Mouse (Mus musculus) liver, embryonic 12.5 days (tissue): ENCODE data around the gene Kcng4. TPM values are rescaled to one million over a fixed set of nuclear protein-coding genes. Genes with fewer than 3 reads are reported as not detected.

Experiments
- ATAC-seq: fragments of 200-750 bp; cut with Nextera tagmentation; 2 replicates; pipeline ENCODE4 v1.8.0; 2017; ENCODE audit warnings: moderate number of reproducible peaks, mild to moderate bottlenecking, moderate library complexity
- H3K27ac ChIP-seq: fragments of 300-500 bp; sonication (generic); 2 replicates; pipeline ENCODE4 v1.5.1; 2016; ENCODE audit warnings: mild to moderate bottlenecking
- H3K27me3 ChIP-seq: fragments of 300-500 bp; sonication (generic); replicated peaks from 2 replicates; pipeline ENCODE4 v1.6.1; 2016; ENCODE audit warnings: mild to moderate bottlenecking, moderate library complexity
- H3K36me3 ChIP-seq: fragments of 300-500 bp; sonication (generic); 2 replicates; pipeline ENCODE4 v1.6.1; 2016; ENCODE audit warnings: mild to moderate bottlenecking, moderate library complexity
- H3K4me1 ChIP-seq: fragments of 300-500 bp; sonication (generic); 2 replicates; pipeline ENCODE4 v1.6.1; 2016
- H3K4me2 ChIP-seq: fragments of 300-500 bp; sonication (generic); 2 replicates; pipeline ENCODE4 v1.6.1; 2016; ENCODE audit warnings: mild to moderate bottlenecking, moderate library complexity
- H3K4me3 ChIP-seq: fragments of 300-500 bp; sonication (generic); 2 replicates; pipeline ENCODE4 v1.5.1; 2016; ENCODE audit warnings: mild to moderate bottlenecking, moderate library complexity
- H3K9ac ChIP-seq: fragments of 300-500 bp; sonication (generic); 2 replicates; pipeline ENCODE4 v1.6.1; 2016; ENCODE audit warnings: mild to moderate bottlenecking, moderate library complexity
- H3K9me3 ChIP-seq: fragments of 300-500 bp; sonication (generic); replicated peaks from 2 replicates; pipeline ENCODE4 v1.6.1; 2016; ENCODE audit warnings: mild to moderate bottlenecking, moderate library complexity
- WGBS: fragments of 180-500 bp; shearing (Covaris S2); methylation state at CpG from one replicate; pipeline ENCODE4 v1.1.7; 2016; ENCODE audit not compliant: insufficient replicate concordance; 5-methylcytosine and 5-hydroxymethylcytosine counted together
- polyA plus RNA-seq: library from polyadenylated mRNA; unstranded; fragments of >200 nt; fragmentation: Nextera tagmentation; extraction: Ambion mirVana; gene quantifications from 2 replicates; pipeline ENCODE4 v1.2.1, GENCODE M21; 2016

Kcng4 gene
- polyA plus RNA-seq, 1 experiment from 2014 or later: not detected

DNA sequence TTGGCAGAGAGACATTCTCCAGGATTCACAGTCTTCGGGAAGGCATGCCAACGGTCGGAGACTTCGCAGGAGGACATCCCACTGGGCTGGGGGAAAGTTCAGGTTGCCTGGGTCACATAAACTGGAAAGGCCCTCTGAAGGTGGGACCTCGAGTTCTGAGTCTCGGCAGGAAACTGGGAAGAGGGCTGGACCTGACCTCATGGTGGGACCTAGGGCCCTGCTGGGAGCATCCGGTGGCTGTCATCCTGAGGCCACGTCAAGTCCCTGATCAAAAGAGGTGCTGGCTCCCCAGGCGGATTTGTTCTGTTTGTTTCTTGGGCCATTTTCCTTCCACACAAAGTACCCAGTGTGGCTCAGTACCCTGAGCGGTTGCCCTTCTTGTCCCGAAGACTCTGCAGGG is 28.0 kb upstream of the Kcng4 start:
- H3K4me2 ChIP-seq: no peak overlapping the region
- no peaks in the 10 kb centered on the region for H3K9me3 ChIP-seq
- no peaks in the 10 kb centered on the region for H3K4me1 ChIP-seq
- no peak overlapping the region for H3K9ac ChIP-seq
- no peak overlapping the region for H3K27ac ChIP-seq
- H3K36me3 ChIP-seq: no peaks in the 10 kb centered on the region
- H3K27me3 ChIP-seq: peaks cover 45% of the 10 kb centered on the region
- H3K4me3 ChIP-seq: no peak overlapping the region
- no peak for ATAC-seq
- 60% methylated on average over 11 of the region's 11 CpGs for WGBS

DNA sequence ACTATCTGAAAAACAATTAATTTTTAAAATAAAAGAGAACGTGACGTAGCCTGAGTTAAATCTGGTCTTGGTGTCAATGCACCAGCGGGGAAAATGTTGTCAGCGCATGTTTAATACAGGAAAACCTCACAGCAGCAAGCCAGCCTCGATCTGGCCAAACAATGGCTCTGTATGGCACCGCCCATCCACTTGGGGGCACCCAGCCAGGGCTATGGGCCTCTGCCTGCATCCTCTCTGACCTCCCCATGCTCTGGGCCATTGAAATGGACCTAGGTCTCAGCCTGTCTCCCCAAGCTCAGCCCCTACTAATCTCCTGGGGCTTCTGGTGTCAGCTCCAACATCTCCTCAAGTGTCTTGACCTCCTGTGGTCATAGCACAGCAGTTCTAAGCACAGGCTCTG is 26.4 kb upstream of the Kcng4 start:
- no peak overlapping the region for H3K4me2 ChIP-seq
- no peak overlapping the region for H3K27ac ChIP-seq
- no peaks in the 10 kb centered on the region for H3K4me1 ChIP-seq
- no peak for ATAC-seq
- H3K9me3 ChIP-seq: no peaks in the 10 kb centered on the region
- H3K4me3 ChIP-seq: no peak overlapping the region
- WGBS: 63% methylated on average over 6 of the region's 6 CpGs
- no peaks in the 10 kb centered on the region for H3K36me3 ChIP-seq
- peaks cover 30% of the 10 kb centered on the region for H3K27me3 ChIP-seq
- no peak overlapping the region for H3K9ac ChIP-seq

DNA sequence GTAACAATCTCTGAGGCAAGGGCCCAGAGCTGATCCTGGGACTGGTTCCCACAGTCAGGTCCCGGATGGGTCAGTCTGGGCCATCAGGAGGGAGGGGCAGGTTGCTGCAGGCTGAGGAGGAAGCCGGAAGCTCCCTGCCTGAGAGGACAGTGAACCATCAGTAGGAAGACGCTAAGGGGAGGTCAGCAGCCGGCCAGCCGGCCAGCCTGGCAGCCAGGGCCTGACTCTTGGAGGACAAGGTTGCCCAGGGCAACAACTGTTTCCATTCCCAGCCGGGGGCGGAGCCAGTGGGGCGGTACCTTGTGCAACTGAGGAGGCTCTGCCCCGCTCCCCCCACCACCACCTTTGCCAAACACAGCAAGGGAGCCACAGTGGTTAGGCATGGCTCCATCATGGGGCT is 25.6 kb upstream of the Kcng4 start:
- Histone ChIP-seq H3K9ac (no peak overlapping the region), H3K36me3 (no peaks in the 10 kb centered on the region), H3K4me3 (no peak overlapping the region), H3K27me3 (peaks cover 21% of the 10 kb centered on the region), H3K27ac (no peak overlapping the region), H3K9me3 (no peaks in the 10 kb centered on the region), H3K4me2 (no peak overlapping the region), H3K4me1 (no peaks in the 10 kb centered on the region)
- WGBS: 19% methylated on average over 9 of the region's 9 CpGs
- ATAC-seq: peak; percentile 30; the same call in 1 of the 2 replicates

DNA sequence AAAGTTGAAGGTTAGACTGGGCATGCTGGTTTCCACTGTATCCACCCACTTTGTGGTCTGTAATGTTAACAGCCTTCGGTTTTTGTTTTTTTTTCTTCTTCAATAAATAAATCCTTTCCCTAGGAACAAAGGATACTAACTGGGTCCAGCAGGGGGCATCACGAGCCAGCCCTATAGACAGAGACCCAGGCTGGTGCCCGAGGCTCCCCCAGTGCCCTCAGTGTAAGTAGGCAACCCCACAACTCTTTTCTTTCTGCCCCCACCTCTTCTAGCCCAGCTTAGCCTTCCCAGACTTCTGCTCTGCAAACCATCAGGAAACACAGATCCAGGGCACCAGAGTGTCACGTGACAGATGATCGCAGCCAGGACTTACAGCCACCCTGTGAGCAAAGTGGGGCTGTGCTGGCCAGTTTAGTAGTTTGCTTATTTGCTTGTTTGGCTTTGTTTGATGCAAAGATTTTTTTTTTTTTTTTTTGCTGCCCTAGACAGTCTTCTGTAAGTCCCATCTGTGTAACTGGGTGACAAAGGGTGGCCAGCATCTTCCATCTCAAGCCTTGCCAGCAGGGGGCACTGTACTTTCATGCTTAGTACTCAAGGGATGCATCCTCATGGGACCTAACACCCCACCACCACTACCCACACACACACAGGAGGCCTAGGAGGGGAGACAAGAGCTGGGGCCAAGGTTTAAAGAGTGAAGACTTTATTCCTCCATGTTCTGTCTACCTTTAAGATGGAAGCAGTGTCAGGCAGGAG is 21.4 kb upstream of the Kcng4 start:
- peaks cover 8% of the 10 kb centered on the region; the same call in 1 of the 2 replicates for H3K27me3 ChIP-seq
- 43% methylated on average over 5 of the region's 5 CpGs for WGBS

DNA sequence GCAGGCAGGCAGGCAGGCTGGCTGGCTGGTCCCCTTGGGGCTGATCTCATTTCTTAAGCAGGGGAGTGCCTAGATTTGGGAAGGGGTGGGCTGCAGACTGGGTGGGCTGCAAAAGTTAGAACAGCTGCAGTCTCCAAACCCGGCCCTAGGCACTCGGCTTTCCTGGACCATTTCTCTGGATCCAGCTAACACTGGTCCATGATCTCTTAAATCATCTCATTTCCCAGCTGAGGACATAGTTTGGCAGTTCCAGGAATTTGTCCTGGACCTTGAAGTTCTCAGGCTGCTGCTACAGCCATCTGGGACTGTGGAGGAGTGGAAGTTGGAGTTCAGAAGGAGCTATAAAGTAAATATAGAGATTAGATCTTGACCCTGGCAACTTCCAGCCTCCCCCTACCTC is 15.8 kb upstream of the Kcng4 start:
- Histone ChIP-seq H3K9me3 (0 out of 2 replicates have a peak, but pooled peaks cover 3% of the 10 kb centered on the region), H3K36me3 (no peaks in the 10 kb centered on the region), H3K4me3 (no peak overlapping the region), H3K27ac (no peak overlapping the region), H3K9ac (no peak overlapping the region), H3K4me1 (no peaks in the 10 kb centered on the region), H3K4me2 (no peak overlapping the region), H3K27me3 (peaks cover 8% of the 10 kb centered on the region; the same call in 1 of the 2 replicates)
- ATAC-seq: no peak
- 39% methylated on average over 2 of the region's 2 CpGs for WGBS

More for the DNA sequence above, 21.4 kb upstream of the Kcng4 start:
- ATAC-seq: no peak
- H3K36me3 ChIP-seq: no peaks in the 10 kb centered on the region
- H3K4me3 ChIP-seq: no peak overlapping the region
- no peak overlapping the region for H3K9ac ChIP-seq
- no peaks in the 10 kb centered on the region for H3K4me1 ChIP-seq
- H3K27ac ChIP-seq: no peak overlapping the region
- H3K9me3 ChIP-seq: no peaks in the 10 kb centered on the region
- no peak overlapping the region for H3K4me2 ChIP-seq

DNA sequence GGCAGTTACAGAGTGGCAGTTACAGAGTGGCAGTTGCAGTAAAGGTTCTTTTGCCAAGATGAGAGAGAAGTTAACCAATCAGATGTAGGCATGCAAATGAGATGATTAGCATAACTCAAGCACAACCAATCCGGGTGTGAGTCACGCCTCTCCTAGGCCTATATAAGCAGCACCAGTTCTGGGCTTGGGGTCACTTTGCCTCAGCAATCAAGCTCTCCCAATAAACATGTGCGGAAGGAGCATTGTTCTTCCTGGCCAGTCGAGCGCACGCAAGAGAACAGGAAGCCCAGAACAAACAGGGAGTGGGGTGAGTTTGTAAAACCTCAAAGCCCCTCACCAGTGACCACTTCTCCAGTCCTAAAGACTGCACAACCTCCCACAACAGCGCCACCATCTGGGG is 11.4 kb upstream of the Kcng4 start:
- no peak for ATAC-seq
- Histone ChIP-seq H3K9me3 (0 out of 2 replicates have a peak, but pooled peaks cover 7% of the 10 kb centered on the region), H3K9ac (no peak overlapping the region), H3K4me1 (no peaks in the 10 kb centered on the region), H3K36me3 (no peaks in the 10 kb centered on the region), H3K27me3 (peaks cover 12% of the 10 kb centered on the region; the same call in 1 of the 2 replicates), H3K4me3 (no peak overlapping the region), H3K27ac (no peak overlapping the region), H3K4me2 (no peak overlapping the region)
- 67% methylated on average over 7 of the region's 7 CpGs for WGBS

DNA sequence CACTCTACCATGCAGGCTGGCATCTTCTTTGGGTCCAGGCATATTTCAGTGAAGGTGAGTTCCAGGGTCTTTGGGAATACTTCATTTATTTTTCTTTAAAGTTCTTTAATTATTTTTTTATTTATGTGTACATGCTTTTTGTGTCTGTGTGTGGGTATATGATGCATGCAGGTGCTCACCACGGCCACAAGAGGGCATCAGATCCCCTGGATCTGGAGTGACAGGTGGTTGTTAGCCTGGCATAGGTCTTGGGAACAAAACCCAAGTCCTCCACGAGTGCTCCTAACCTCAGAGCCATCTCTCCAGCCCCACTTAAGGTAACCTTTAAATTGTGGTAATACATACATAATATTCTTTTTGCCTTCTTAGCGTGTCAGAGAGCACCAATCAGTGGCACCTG is 10.7 kb upstream of the Kcng4 start:
- WGBS: 46% methylated on average over 3 of the region's 3 CpGs
- H3K9me3 ChIP-seq: 0 out of 2 replicates have a peak, but pooled peaks cover 7% of the 10 kb centered on the region
- no peaks in the 10 kb centered on the region for H3K4me1 ChIP-seq
- no peak overlapping the region for H3K4me2 ChIP-seq
- H3K27ac ChIP-seq: no peak overlapping the region
- H3K9ac ChIP-seq: no peak overlapping the region
- peaks cover 12% of the 10 kb centered on the region; the same call in 1 of the 2 replicates for H3K27me3 ChIP-seq
- H3K36me3 ChIP-seq: no peaks in the 10 kb centered on the region
- no peak overlapping the region for H3K4me3 ChIP-seq
- ATAC-seq: no peak

DNA sequence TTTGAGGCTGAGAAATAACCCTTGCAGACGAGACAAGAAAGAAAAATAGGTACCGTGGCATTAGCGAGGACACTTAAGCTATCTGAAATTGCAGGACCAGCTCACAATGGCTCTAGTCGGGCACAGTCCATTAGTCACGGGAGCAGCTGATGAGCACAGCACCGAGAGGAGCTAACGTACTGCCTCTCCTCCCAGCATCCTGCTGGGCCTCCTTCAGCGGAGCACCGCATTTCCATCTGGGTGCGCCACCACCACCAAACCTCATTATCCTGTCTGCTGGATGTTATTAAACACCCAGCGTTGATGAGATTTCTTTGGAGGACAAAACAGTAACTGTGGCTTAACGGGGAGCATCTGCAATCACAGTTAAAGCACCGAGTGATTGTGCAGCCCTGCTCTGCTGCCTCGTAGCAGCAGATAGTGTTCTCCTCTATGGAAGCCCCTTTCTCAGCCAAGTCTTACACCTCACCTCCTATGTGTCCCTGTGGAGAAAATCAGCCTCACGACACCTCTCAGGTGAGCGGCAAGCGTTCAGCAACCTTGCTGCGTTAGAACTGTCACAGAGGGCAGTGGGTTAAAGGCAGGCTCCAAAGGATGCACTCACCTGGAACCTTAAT is 9.6 kb upstream of the Kcng4 start:
- no peak overlapping the region for H3K27ac ChIP-seq
- H3K36me3 ChIP-seq: no peaks in the 10 kb centered on the region
- 64% methylated on average over 18 of the region's 18 CpGs for WGBS
- no peak overlapping the region for H3K9ac ChIP-seq
- no peaks in the 10 kb centered on the region for H3K4me1 ChIP-seq
- 0 out of 2 replicates have a peak, but pooled peaks cover 7% of the 10 kb centered on the region for H3K9me3 ChIP-seq
- H3K4me2 ChIP-seq: no peak overlapping the region
- H3K4me3 ChIP-seq: no peak overlapping the region
- H3K27me3 ChIP-seq: peaks cover 14% of the 10 kb centered on the region; the same call in 1 of the 2 replicates
- no peak for ATAC-seq

DNA sequence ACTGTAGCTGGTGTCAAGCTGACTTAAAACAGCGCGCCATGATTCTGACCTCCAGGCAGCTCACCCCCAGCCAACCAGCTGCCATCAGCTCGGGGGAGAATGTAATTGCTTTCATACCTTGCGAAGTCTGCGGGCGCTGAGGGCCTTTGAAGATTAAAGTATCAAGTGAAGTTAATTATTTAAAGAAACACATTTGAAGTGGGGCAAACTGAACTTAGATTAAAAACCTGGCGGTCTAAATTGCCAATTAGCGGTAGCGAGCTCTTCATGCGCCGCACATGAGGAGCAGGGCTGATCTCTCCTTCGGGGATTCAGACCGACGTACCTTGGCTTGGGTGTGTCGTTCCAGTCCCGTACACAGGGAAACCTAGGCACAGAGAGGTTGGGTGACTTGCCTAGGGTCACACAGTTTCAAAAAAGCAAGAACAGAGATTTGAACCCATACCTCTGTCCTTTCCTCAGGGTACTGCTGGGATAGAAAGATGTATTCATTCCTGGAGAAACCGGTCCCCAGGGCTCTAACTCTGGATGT is 9.0 kb upstream of the Kcng4 start:
- Histone ChIP-seq H3K36me3 (no peaks in the 10 kb centered on the region), H3K9me3 (0 out of 2 replicates have a peak, but pooled peaks cover 7% of the 10 kb centered on the region), H3K9ac (no peak overlapping the region), H3K27me3 (peaks cover 16% of the 10 kb centered on the region; the same call in 1 of the 2 replicates), H3K4me2 (no peak overlapping the region), H3K27ac (no peak overlapping the region), H3K4me1 (no peaks in the 10 kb centered on the region), H3K4me3 (no peak overlapping the region)
- no peak for ATAC-seq
- WGBS: 79% methylated on average over 17 of the region's 17 CpGs

DNA sequence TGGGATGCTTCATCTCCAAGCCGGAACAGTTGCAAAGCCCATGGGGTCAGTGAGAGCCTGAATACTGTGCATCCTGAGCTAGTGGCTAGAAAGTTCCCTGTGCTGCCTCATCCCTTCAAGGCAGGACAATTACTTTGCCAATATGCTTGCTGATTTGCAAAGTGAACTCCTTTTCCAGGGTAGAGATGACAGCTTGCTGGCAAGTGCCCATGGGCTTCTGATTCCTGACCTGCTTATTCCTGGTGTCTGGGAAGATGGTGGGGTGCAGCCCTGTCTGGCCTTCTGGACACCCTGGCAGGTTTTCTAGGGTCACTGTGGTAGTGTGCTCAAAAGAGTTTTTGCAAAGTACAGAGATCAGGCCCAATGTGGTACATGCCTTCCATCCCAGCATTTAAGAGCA is 7.5 kb upstream of the Kcng4 start:
- Histone ChIP-seq H3K9me3 (0 out of 2 replicates have a peak, but pooled peaks cover 7% of the 10 kb centered on the region), H3K4me3 (no peak overlapping the region), H3K9ac (no peak overlapping the region), H3K36me3 (no peaks in the 10 kb centered on the region), H3K4me1 (no peaks in the 10 kb centered on the region), H3K27ac (no peak overlapping the region), H3K27me3 (peaks cover 16% of the 10 kb centered on the region; the same call in 1 of the 2 replicates), H3K4me2 (no peak overlapping the region)
- ATAC-seq: no peak
- WGBS: 72% methylated on average over 1 of the region's 1 CpGs

DNA sequence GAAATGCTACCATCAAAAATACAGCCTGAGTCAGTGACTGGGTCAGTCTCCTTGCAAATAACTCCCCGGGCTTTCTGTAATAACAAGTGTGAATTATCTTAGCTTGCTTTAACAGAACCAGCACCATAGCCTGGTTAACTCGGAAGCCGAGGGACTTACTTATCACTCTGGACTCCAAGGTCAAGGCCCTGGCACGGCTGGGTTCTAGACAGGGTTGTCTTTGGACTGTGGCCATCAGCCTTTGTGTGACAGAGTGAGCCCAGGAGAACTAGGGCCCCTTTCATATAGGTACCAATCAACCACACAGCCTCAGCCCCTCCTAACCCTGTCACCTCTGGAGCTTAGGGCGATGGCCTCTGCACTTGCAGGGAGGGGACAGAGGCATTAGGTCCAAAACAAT is 5.6 kb upstream of the Kcng4 start:
- Histone ChIP-seq H3K4me1 (no peaks in the 10 kb centered on the region), H3K9ac (no peak overlapping the region), H3K4me3 (no peak overlapping the region), H3K36me3 (no peaks in the 10 kb centered on the region), H3K4me2 (no peak overlapping the region), H3K9me3 (0 out of 2 replicates have a peak, but pooled peaks cover 2% of the 10 kb centered on the region), H3K27ac (no peak overlapping the region), H3K27me3 (peaks cover 35% of the 10 kb centered on the region)
- 56% methylated on average over 5 of the region's 5 CpGs for WGBS
- no peak for ATAC-seq

DNA sequence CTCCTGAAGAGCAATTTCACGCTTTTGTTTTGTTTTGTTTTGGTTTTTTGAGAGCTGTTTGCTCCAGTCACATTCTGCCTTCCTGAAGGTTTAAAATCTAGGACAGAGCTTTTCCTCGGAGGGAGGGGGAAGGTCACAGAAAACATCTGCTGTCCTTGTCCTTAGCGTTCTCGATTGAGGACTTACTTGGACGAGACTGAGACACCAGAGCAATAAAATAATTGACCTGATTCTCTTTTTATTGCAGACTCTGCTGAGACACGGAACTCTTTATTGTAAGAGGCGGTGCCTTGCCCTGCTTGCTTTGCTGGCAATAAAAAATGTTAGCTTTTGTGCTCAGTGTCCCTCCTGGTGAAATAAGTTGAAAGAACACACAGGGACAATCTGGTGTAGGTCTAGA is 4.3 kb upstream of the Kcng4 start:
- Histone ChIP-seq H3K27me3 (peaks cover 46% of the 10 kb centered on the region), H3K4me3 (no peak overlapping the region), H3K9me3 (no peaks in the 10 kb centered on the region), H3K36me3 (no peaks in the 10 kb centered on the region), H3K4me2 (no peak overlapping the region), H3K27ac (no peak overlapping the region), H3K9ac (no peak overlapping the region), H3K4me1 (no peaks in the 10 kb centered on the region)
- WGBS: 63% methylated on average over 7 of the region's 7 CpGs
- ATAC-seq: no peak
